Mouse (Mus musculus): ENCODE results near the gene Rmdn2. TPM values are rescaled to one million over a fixed set of nuclear protein-coding genes. Genes with fewer than 3 reads are reported as not detected.

Gene Rmdn2
- polyA plus RNA-seq (2016; fragmentation: Nextera tagmentation; extraction: Ambion mirVana): 3.9 and 5.7 TPM in 2 replicates

- WGBS: 87% methylated on average over 4 of the region's 4 CpGs
- H3K27ac ChIP-seq: no peak within 1 kb of the TSS
- no peaks in the 10 kb centered on the region for H3K9me3 ChIP-seq
- peaks cover 16% of the 10 kb centered on the region for H3K4me1 ChIP-seq
- no peak within 1 kb of the TSS for H3K4me3 ChIP-seq
- no peak for DNase-seq (ENCODE audit: extremely low spot score, low spot score)
- no peaks in the 10 kb centered on the region for H3K27me3 ChIP-seq (ENCODE audit: poor library complexity, severe bottlenecking)
- no peaks in the 10 kb centered on the region for H3K36me3 ChIP-seq (replicated peaks)
These were observed at the start of gene Rmdn2 for GRCm38 (mm10) chr17:79611545-79611944. Rmdn2 (plus strand) TSS chr17:79611863.

- Histone ChIP-seq H3K27ac (no peak overlapping the region), H3K9me3 (peaks cover 11% of the 10 kb centered on the region), H3K27me3 (ENCODE audit: poor library complexity, severe bottlenecking) (no peaks in the 10 kb centered on the region), H3K36me3 (replicated peaks) (no peaks in the 10 kb centered on the region), H3K4me3 (no peak overlapping the region), H3K4me1 (peaks cover 25% of the 10 kb centered on the region)
- DNase-seq (ENCODE audit: extremely low spot score, low spot score): no peak
- 78% methylated on average over 7 of the region's 7 CpGs for WGBS
These were observed 48.5 kb upstream of the Rmdn2 start for GRCm38 (mm10) chr17:79563067-79563620.

- DNase-seq (ENCODE audit: extremely low spot score, low spot score): no peak
- Histone ChIP-seq H3K4me1 (peaks cover 25% of the 10 kb centered on the region), H3K36me3 (replicated peaks) (no peaks in the 10 kb centered on the region), H3K9me3 (peaks cover 11% of the 10 kb centered on the region), H3K27ac (peak overlapping the region; percentile 25; the same call in 1 of the 2 replicates), H3K27me3 (ENCODE audit: poor library complexity, severe bottlenecking) (no peaks in the 10 kb centered on the region), H3K4me3 (no peak overlapping the region)
- 59% methylated on average over 2 of the region's 2 CpGs for WGBS
These were observed 47.9 kb upstream of the Rmdn2 start for GRCm38 (mm10) chr17:79563721-79564120.

- WGBS: 42% methylated on average over 9 of the region's 9 CpGs
- Histone ChIP-seq H3K27ac (peak overlapping the region; percentile 44; the same call in 1 of the 2 replicates), H3K4me3 (no peak overlapping the region), H3K36me3 (replicated peaks) (no peaks in the 10 kb centered on the region), H3K9me3 (peaks cover 4% of the 10 kb centered on the region), H3K27me3 (ENCODE audit: poor library complexity, severe bottlenecking) (no peaks in the 10 kb centered on the region), H3K4me1 (peaks cover 25% of the 10 kb centered on the region)
- no peak for DNase-seq (ENCODE audit: extremely low spot score, low spot score)
These were observed 46.3 kb upstream of the Rmdn2 start for GRCm38 (mm10) chr17:79565241-79565961.

GRCm38 (mm10) chr17:79568401-79568800 lies 43.3 kb upstream of the Rmdn2 start:
- WGBS: 88% methylated on average over 1 of the region's 1 CpGs
- no peak for DNase-seq (ENCODE audit: extremely low spot score, low spot score)
- Histone ChIP-seq H3K9me3 (no peaks in the 10 kb centered on the region), H3K27me3 (ENCODE audit: poor library complexity, severe bottlenecking) (no peaks in the 10 kb centered on the region), H3K27ac (no peak overlapping the region), H3K4me1 (peaks cover 24% of the 10 kb centered on the region), H3K4me3 (no peak overlapping the region), H3K36me3 (replicated peaks) (no peaks in the 10 kb centered on the region)

DNA sequence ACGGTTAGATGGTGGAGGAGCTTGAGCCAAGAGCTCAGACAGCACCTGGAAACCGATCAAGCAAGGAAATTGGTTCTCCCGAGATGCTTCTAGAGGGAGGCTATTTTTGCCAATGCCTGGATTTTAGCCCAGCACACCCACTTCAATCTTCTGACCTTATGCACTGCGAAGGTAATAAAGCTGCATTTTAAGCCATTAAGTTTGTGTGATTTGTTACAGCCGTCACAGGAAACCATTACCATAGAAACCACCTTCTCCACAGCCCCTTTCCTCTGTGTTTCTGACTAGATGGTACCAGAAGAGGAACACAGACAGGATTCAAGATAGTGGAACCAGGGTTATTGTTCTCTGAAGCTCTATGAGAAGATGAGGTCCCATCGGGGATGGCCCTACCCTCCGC lies 33.3 kb upstream of the Rmdn2 start:
- 89% methylated on average over 7 of the region's 7 CpGs for WGBS
- Histone ChIP-seq H3K27ac (no peak overlapping the region), H3K36me3 (replicated peaks) (no peaks in the 10 kb centered on the region), H3K27me3 (ENCODE audit: poor library complexity, severe bottlenecking) (no peaks in the 10 kb centered on the region), H3K4me3 (no peak overlapping the region), H3K4me1 (no peaks in the 10 kb centered on the region), H3K9me3 (no peaks in the 10 kb centered on the region)
- no peak for DNase-seq (ENCODE audit: extremely low spot score, low spot score)

GRCm38 (mm10) chr17:79580264-79580920 lies 31.3 kb upstream of the Rmdn2 start:
- Histone ChIP-seq H3K36me3 (replicated peaks) (no peaks in the 10 kb centered on the region), H3K4me1 (no peaks in the 10 kb centered on the region), H3K9me3 (no peaks in the 10 kb centered on the region), H3K4me3 (no peak overlapping the region), H3K27ac (no peak overlapping the region), H3K27me3 (ENCODE audit: poor library complexity, severe bottlenecking) (no peaks in the 10 kb centered on the region)
- DNase-seq (ENCODE audit: extremely low spot score, low spot score): peak; percentile 70
- WGBS: 76% methylated on average over 6 of the region's 6 CpGs

DNA sequence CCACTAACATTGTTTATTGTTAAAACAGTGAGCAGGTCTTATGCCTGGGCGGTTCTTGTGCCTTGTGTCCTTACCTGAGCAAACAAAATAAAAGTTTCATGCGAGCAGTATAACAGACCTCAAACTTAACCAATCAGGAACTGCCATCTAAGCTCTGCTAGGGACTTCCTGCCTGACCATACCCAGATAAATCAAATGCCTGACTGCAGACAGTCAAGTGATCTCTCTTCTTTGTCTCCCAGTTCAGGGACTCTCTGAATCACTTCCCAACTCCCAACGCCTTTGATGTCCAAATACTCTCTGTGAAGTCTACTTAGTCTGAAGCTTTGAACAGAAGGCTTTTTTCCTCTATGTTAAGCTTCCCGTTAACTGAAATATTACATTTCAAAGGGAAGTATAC lies 28.2 kb upstream of the Rmdn2 start:
- 76% methylated on average over 4 of the region's 4 CpGs for WGBS
- no peak for DNase-seq (ENCODE audit: extremely low spot score, low spot score)
- H3K36me3 ChIP-seq (replicated peaks): no peaks in the 10 kb centered on the region
- H3K27ac ChIP-seq: no peak overlapping the region
- H3K4me1 ChIP-seq: no peaks in the 10 kb centered on the region
- H3K9me3 ChIP-seq: no peaks in the 10 kb centered on the region
- no peaks in the 10 kb centered on the region for H3K27me3 ChIP-seq (ENCODE audit: poor library complexity, severe bottlenecking)
- no peak overlapping the region for H3K4me3 ChIP-seq

- Histone ChIP-seq H3K27me3 (ENCODE audit: poor library complexity, severe bottlenecking) (no peaks in the 10 kb centered on the region), H3K4me3 (no peak overlapping the region), H3K36me3 (replicated peaks) (no peaks in the 10 kb centered on the region), H3K27ac (no peak overlapping the region), H3K9me3 (no peaks in the 10 kb centered on the region), H3K4me1 (no peaks in the 10 kb centered on the region)
- WGBS: 87% methylated on average over 6 of the region's 6 CpGs
- DNase-seq (ENCODE audit: extremely low spot score, low spot score): no peak
These were observed 27.3 kb upstream of the Rmdn2 start for GRCm38 (mm10) chr17:79584246-79584800.

- no peaks in the 10 kb centered on the region for H3K36me3 ChIP-seq (replicated peaks)
- 88% methylated on average over 1 of the region's 1 CpGs for WGBS
- H3K27me3 ChIP-seq (ENCODE audit: poor library complexity, severe bottlenecking): no peaks in the 10 kb centered on the region
- H3K4me3 ChIP-seq: no peak overlapping the region
- H3K27ac ChIP-seq: no peak overlapping the region
- no peaks in the 10 kb centered on the region for H3K9me3 ChIP-seq
- H3K4me1 ChIP-seq: no peaks in the 10 kb centered on the region
- no peak for DNase-seq (ENCODE audit: extremely low spot score, low spot score)
These were observed 21.8 kb upstream of the Rmdn2 start for GRCm38 (mm10) chr17:79589913-79590312.

DNA sequence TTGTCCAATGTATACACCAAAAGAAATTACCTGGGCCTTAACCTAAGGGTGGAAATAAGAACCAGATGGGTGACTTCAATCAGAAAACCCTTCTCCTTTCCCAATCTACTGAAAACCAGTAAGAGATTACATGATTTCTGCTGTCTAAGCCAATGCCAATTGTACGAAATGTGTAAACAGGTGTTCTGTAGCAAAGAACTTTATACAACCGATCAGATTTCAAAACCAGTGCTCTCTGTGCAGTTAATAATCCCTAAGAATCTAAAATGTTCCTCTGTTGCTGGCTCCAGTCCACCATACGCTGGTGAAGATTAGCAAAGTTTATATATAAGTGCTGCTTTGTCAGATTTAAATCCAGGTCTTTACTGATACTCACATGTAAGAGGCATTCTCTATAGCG lies 15.7 kb upstream of the Rmdn2 start:
- no peak for DNase-seq (ENCODE audit: extremely low spot score, low spot score)
- H3K4me3 ChIP-seq: no peak overlapping the region
- no peak overlapping the region for H3K27ac ChIP-seq
- WGBS: 89% methylated on average over 4 of the region's 4 CpGs
- H3K36me3 ChIP-seq (replicated peaks): no peaks in the 10 kb centered on the region
- H3K9me3 ChIP-seq: no peaks in the 10 kb centered on the region
- no peaks in the 10 kb centered on the region for H3K27me3 ChIP-seq (ENCODE audit: poor library complexity, severe bottlenecking)
- H3K4me1 ChIP-seq: peaks cover 18% of the 10 kb centered on the region

- WGBS: 64% methylated on average over 2 of the region's 2 CpGs
- no peak for DNase-seq (ENCODE audit: extremely low spot score, low spot score)
- H3K27me3 ChIP-seq (ENCODE audit: poor library complexity, severe bottlenecking): no peaks in the 10 kb centered on the region
These were observed 13.5 kb upstream of the Rmdn2 start for GRCm38 (mm10) chr17:79598151-79598550.

More at GRCm38 (mm10) chr17:79598151-79598550, 13.5 kb upstream of the Rmdn2 start:
- Histone ChIP-seq H3K36me3 (replicated peaks) (no peaks in the 10 kb centered on the region), H3K9me3 (no peaks in the 10 kb centered on the region), H3K27ac (no peak overlapping the region), H3K4me1 (peaks cover 22% of the 10 kb centered on the region), H3K4me3 (no peak overlapping the region)
